Mouse (Mus musculus) retina, adult 2 months (tissue): ENCODE measurements at regions not wholly inside any gene's neighbourhood (a gene's known extent, or its start where the extent isn't known, plus 50 kb on each side); places are given as distances from the start of the nearest gene placed in this dataset.

ENCODE experiments used
- DNase-seq: peaks from one replicate; pipeline ENCODE4 v3.0.0-alpha.2; 2012; ENCODE audit warnings: low read depth, low spot score

- DNase-seq: no peak
Observed at GRCm38 (mm10) chr19:52878812-52879502, 161.1 kb downstream of the Xpnpep1 start.

DNA sequence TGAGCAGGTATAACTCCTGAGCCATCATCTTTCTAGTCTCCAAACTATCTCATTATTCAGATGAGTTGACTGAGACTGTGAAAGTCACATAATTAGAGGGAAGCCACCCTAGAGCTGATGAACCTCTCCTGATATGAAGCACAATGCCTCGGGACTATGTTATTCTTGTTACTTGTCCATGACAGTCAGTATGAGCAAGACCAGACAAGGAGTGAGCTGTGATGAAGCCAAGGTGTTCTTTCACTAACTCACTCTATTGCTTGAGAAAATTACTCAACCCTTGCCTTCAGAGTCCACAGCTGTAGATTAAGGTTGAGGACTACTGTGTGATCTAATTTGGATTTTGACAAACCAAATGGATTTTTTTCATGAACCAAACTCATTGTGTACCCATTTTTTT is 173.4 kb downstream of the Xpnpep1 start:
- no peak for DNase-seq

- DNase-seq: no peak
Observed at GRCm38 (mm10) chr19:52861576-52861975, 178.4 kb downstream of the Xpnpep1 start.

GRCm38 (mm10) chr19:52854068-52854682 is 185.8 kb downstream of the Xpnpep1 start:
- DNase-seq: no peak

- no peak for DNase-seq
Observed at GRCm38 (mm10) chr19:52816202-52816601, 223.8 kb downstream of the Xpnpep1 start.

DNA sequence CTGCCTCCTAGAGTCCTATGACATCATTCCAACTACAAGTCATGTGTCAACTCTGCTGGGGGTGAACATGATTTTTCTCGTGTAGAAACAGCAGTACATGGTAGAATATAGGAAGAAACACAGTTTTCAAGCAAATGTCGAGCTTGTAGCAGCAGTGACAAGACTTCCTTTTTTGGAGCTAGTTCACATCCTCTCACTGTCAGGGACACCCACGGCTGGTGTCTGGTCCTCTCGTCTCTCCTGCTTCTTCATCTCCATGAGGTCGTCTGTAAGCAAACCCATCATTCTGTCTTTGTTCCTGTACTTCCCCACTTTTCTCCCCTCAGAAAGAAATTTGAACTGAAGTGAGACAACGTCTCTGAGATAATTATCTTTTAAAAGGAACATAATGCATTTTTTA is 228.0 kb downstream of the Xpnpep1 start:
- no peak for DNase-seq

DNA sequence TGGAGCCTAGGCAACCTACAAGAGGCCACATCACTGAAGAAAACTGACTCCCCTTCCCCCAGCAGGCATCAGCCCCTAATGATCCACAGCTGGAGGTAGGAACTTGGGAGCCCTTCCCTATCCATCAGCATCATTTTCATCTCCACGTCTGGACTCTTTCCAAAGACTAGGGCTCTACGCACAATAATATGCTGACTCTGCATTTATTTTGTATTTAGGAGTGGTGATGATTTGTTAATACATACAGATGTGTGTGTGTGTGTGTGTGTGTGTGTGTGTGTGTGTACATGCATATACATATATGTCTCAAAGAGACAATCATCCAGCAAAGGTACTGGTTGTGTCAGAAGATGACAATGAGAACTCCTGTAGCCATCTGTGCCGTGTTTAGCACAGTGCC is 251.2 kb downstream of the Xpnpep1 start:
- no peak for DNase-seq

DNA sequence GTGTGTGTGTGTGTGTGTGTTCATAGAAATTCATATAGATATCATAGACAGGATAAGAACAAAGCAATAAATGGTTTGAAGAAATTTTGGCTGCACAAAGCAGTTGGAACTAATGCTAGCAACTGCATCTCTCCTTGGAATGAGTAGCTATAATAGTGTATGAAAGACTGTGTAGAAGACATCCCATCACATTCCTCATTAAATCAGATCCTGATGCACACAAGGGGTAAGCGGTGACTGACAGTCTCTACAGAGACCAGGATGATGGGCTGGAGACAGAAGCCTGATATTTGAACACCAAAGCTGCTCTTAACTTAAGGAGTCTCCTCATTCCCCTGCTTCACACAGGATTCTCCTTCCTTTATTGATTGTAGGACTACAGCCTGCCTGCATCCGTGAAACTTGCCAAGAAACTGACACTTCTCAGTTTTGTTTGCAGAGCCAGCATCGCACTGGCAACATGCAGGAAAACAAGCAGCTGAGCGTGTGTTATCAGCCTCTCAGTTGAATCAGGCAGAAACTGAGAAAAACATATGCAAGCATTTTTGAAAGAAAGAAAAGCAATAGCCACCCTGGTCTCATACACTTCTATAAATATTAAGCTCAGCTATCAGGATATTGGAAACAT is 271.1 kb downstream of the Xpnpep1 start:
- no peak for DNase-seq

DNA sequence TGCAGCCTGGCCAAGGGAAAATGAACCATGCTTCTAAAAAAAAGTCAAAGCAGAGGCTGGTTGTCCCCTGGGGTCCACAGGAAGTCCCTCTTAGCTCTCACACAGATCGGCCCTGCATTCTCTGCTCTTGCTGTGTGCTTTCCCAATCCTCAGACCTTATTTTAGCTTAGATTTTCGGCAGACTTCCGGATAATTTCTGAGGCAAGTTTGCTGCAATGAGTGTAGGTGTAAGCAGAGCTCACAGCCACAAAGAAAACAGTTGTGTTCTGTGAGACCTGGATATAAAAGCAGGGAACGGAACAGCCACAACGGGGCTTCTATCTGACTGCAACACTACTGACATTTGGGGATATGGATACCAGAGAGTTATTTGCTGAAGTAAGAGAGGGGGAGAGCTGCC is 271.9 kb downstream of the Xpnpep1 start:
- DNase-seq: no peak

GRCm38 (mm10) chr19:52738946-52739345 is 301.1 kb downstream of the Xpnpep1 start:
- DNase-seq: no peak

- DNase-seq: peak; percentile 4
Observed at GRCm38 (mm10) chr19:52721776-52722175, 318.2 kb downstream of the Xpnpep1 start.

DNA sequence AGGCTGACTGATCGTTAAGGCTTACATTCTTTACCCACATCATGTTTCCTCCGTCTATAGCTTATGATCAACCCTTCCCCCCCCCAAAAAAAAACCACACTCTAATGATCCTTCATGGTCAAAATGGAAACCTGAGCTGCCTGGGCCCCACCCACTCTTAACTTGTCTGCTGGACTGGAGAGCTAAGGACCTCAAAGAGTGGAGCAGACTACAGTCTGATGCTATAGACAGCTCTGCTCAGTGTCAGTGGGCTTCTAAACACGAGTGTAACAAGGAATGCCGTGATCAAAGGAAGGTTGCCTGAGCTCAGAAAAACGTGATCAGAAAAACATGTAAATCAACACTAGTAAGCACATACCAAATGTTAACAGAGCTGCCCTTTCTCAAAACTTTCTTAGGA is 324.7 kb downstream of the Xpnpep1 start:
- DNase-seq: no peak

GRCm38 (mm10) chr19:52707679-52708078 is 332.3 kb downstream of the Xpnpep1 start:
- DNase-seq: no peak

DNA sequence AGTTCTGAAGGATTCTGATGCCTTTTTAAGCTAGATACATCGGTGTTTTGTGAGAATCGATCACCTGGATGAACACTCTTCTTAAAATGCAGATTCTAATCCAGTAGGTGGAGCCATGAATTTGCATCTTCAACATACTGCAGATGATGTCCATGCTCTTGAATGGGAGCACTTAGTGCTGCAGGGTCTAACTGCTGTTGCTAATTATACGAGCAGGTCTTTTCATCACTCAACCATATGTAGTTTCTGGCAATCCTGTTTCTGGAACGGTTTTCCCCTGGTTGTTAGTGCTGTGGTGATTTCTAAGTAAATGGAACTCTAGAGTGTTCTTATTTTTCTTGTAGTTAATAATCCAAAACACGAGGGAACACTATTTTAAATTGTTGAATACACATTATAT is 379.0 kb downstream of the Xpnpep1 start:
- no peak for DNase-seq

- no peak for DNase-seq
Observed at GRCm38 (mm10) chr19:52647066-52648046, 383.3 kb downstream of the Ins1 start.

GRCm38 (mm10) chr19:52640228-52640627 is 376.1 kb downstream of the Ins1 start:
- no peak for DNase-seq

DNA sequence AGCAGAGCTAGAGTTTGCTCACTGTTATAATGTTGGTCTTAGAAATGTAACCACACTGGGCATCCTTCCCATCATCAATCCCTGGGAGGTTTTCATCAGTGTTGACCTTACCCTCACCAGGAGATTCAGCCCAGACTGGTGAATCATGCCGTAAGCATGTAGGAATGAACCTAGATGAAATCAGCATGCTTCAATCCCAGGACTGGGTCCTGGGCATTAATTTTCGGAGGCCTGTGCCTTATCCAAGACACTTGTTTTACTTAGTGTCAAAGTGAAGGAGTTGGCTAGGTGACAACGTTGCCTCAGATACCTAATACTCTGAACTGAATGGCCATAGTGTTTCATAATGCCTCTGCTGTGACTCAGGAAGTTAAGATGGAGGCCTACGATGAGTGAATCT is 368.4 kb downstream of the Ins1 start:
- DNase-seq: no peak

DNA sequence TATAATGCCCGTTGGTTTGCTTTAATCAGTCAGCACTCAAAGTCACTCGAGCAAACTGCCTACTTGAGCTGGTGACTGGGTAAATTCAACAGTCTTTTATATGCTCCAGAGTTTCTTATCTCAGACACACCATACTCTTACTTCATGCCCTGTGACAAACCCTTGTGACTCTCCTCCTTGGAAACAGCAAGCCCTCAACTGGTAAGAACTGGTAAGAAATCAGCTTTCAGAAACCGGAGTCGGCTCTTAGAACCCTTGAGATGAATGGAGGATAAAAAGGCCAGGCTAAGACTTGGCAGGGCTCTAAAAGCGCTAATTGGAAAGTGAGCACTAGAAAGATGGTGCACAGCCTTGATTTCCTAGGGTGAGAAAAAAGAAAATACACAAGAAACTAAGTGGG is 360.2 kb downstream of the Ins1 start:
- DNase-seq: no peak

- no peak for DNase-seq
Observed at GRCm38 (mm10) chr19:52623496-52623895, 359.4 kb downstream of the Ins1 start.

DNA sequence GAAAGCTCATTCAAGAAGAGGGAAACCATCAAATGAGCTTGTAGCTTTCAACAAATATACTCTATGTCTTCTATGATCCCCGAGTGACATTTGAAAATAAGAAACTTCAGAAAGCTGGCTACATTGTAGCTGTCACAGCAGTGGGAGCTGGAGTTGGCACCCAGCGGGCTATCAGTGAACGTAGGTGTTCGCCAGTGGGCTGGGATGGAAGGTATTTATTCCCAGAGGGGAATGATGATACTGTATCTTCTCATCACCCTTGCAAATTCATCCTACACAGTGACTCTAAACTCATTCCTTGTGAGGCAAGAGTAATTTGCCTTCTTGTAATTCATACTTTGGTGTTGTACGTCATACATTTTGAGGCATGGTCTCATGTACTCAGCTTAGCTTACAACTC is 349.3 kb downstream of the Ins1 start:
- DNase-seq: no peak

DNA sequence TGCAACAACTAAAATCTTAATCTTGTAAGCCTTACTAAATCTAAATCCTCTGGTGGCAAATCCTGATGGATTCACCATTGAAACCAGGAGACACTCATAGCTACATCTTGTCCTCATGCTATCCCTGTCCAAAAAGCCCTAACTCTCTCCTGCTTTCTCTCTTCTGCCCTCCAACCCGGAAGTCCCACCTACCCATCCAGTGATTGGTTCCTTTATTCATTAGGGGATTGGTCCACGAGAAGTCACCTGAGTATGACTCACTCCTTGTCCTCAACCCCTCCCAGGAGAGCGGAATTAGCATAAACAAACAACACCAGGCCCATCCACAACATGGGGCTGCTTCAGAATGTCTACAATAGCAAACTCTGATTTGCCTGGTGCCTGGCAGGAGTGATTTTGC is 342.8 kb downstream of the Ins1 start:
- DNase-seq: no peak

GRCm38 (mm10) chr19:52600410-52600809 is 336.3 kb downstream of the Ins1 start:
- DNase-seq: no peak
